Mouse (Mus musculus): ENCODE results near the gene Olfr1033. TPM values are rescaled to one million over a fixed set of nuclear protein-coding genes. Genes with fewer than 3 reads are reported as not detected.

Olfr1033 gene
- polyA plus RNA-seq, 1 experiment: not detected

DNA sequence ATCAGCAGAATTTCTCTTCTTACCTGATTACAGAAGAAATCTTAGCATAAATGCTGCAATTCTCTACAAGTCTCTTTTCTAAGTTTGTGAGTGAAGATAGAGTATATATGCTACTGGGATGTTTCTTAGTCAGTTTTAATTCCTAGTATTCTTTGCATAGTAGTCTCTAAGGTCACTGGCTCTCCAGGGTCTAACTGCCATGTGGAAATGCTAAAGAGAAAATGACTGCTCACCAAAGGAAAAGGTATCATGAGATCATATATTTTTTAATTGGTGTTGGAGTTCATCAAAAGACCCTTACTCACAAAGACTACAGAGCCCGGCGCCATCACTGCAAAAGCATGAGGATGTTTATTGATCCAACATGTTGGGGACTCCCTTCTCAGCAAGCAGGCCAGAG, 66.9 kb downstream of the Olfr1033 start, which contains the start of gene Olfr1037:
TSS of gene Olfr1037 (minus strand) at position 101 of the 400 bp plus-strand sequence.
- Histone ChIP-seq H3K4me3 (replicated peaks) (no peak within 1 kb of the TSS), H3K4me1 (ENCODE audit: control insufficient read depth) (no peaks in the 10 kb centered on the region), H3K27me3 (ENCODE audit: control insufficient read depth) (no peaks in the 10 kb centered on the region), H3K36me3 (ENCODE audit: control insufficient read depth) (no peaks in the 10 kb centered on the region), H3K9me3 (ENCODE audit: control insufficient read depth, low read length) (0 out of 2 replicates have a peak, but pooled peaks cover 5% of the 10 kb centered on the region)
- TF ChIP-seq TAL1 (IDR thresholded peaks at IDR 0.05; ENCODE audit: low read length) (no peak), GATA1 (IDR thresholded peaks at IDR 0.05; ENCODE audit: low read length) (no peak)

Other genes starting within 250 kb of the Olfr1033 start
- gene Olfr1014, start 247.9 kb upstream of the Olfr1033 start, polyA plus RNA-seq (2012): not detected in 2 replicates
- gene Olfr1015, start 238.6 kb upstream of the Olfr1033 start, polyA plus RNA-seq (2012): not detected in 2 replicates
- gene Olfr1016, start 218.1 kb upstream of the Olfr1033 start, polyA plus RNA-seq (2012): not detected in 2 replicates
- gene Olfr1018, start 202.2 kb upstream of the Olfr1033 start, polyA plus RNA-seq (2012): not detected in 2 replicates
- gene Olfr1019, start 175.2 kb upstream of the Olfr1033 start, polyA plus RNA-seq (2012): 0.01 TPM in 1 of 2 replicates, not detected in the other
- gene Olfr1020, start 173.6 kb upstream of the Olfr1033 start, polyA plus RNA-seq (2012): not detected in 2 replicates
- gene Olfr1022, start 152.0 kb upstream of the Olfr1033 start, polyA plus RNA-seq (2012): not detected in 2 replicates
- not detected in 2 replicates for gene Olfr1023, start 135.0 kb upstream of the Olfr1033 start, polyA plus RNA-seq (2012)
- not detected in 2 replicates for gene Olfr1024, start 115.6 kb upstream of the Olfr1033 start, polyA plus RNA-seq (2012)
- gene Olfr1025-ps1, start 105.4 kb upstream of the Olfr1033 start, polyA plus RNA-seq (2012): not detected in 2 replicates
- not detected in 2 replicates for gene Olfr1026, start 99.1 kb upstream of the Olfr1033 start, polyA plus RNA-seq (2012)
- gene Olfr1028, start 70.2 kb upstream of the Olfr1033 start, polyA plus RNA-seq (2012): not detected in 2 replicates
- gene Olfr1029, start 46.7 kb upstream of the Olfr1033 start, polyA plus RNA-seq (2012): not detected in 2 replicates
- 0.01 TPM in 1 of 2 replicates, not detected in the other for gene Olfr1030, start 41.4 kb upstream of the Olfr1033 start, polyA plus RNA-seq (2012)
- gene Olfr1031, start 30.3 kb upstream of the Olfr1033 start, polyA plus RNA-seq (2012): not detected in 2 replicates
- not detected in 2 replicates for gene Olfr1032, start 15.1 kb upstream of the Olfr1033 start, polyA plus RNA-seq (2012)
- not detected in 2 replicates for gene Olfr1034, start 25.2 kb downstream of the Olfr1033 start, polyA plus RNA-seq (2012)
- not detected in 2 replicates for gene Olfr1036, start 53.4 kb downstream of the Olfr1033 start, polyA plus RNA-seq (2012)
- not detected in 2 replicates for gene Olfr1037, start 66.8 kb downstream of the Olfr1033 start, polyA plus RNA-seq (2012)
- not detected in 2 replicates for gene Olfr1039, start 115.3 kb downstream of the Olfr1033 start, polyA plus RNA-seq (2012)
- gene Olfr1040, start 126.1 kb downstream of the Olfr1033 start, polyA plus RNA-seq (2012): not detected in 2 replicates
- not detected in 2 replicates for gene Olfr1042, start 141.2 kb downstream of the Olfr1033 start, polyA plus RNA-seq (2012)
- gene Olfr1043, start 146.9 kb downstream of the Olfr1033 start, polyA plus RNA-seq (2012): not detected in 2 replicates
- gene Olfr1044, start 157.2 kb downstream of the Olfr1033 start, polyA plus RNA-seq (2012): not detected in 2 replicates
- not detected in 2 replicates for gene Olfr52, start 165.1 kb downstream of the Olfr1033 start, polyA plus RNA-seq (2012)
- gene Olfr1045, start 182.4 kb downstream of the Olfr1033 start, polyA plus RNA-seq (2012): not detected in 2 replicates
- not detected in 2 replicates for gene Olfr1046, start 198.7 kb downstream of the Olfr1033 start, polyA plus RNA-seq (2012)
- gene Olfr1047, start 210.8 kb downstream of the Olfr1033 start, polyA plus RNA-seq (2012): not detected in 2 replicates
- not detected in 2 replicates for gene Olfr1048, start 219.7 kb downstream of the Olfr1033 start, polyA plus RNA-seq (2012)
- gene Olfr1049, start 237.7 kb downstream of the Olfr1033 start, polyA plus RNA-seq (2012): not detected in 2 replicates

Data from erythroblast, embryonic 14.5 days (primary cell).